Mouse (Mus musculus): ENCODE measurements around the gene Cog7.

DNA sequence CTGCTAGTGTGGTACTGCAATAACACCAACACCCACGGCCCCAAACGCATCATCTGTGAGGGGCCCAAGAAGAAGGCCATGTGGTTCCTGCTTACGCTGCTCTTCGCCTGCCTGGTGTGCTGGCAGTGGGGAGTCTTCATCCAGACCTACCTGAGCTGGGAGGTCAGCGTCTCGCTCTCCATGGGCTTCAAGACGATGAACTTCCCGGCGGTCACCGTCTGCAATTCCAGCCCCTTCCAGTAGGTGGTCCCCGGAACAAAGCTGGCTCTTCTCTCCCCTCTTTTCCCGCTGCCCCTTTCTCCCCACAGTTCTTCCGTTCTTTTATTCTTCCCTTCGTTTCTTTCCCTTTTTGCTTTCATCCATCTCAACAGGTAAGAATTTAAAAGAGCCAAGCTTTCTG is 82.2 kb downstream of the Cog7 start:
- TF ChIP-seq CTCF (IDR thresholded peaks at IDR 0.05; ENCODE audit: control insufficient read depth, insufficient read depth, insufficient replicate concordance, low read depth, low read length), result peak; percentile 25; the same call in 1 of the 2 replicates
- TF ChIP-seq POLR2A (IDR thresholded peaks at IDR 0.05; ENCODE audit: control insufficient read depth, low read depth, low read length), result no peak

Data from testis, adult 2 months (tissue).